Mouse (Mus musculus) fat pad, adult 2 months (tissue): ENCODE data around the gene Foxp1.

Source experiments
- DNase-seq: peaks from one replicate; pipeline ENCODE4 v3.0.0-alpha.2; 2011; ENCODE audit warnings: low read depth, low spot score; ENCODE audit errors: extremely low read depth

Gene Foxp1

GRCm38 (mm10) chr6:99401211-99401610 is 121.3 kb downstream of the Foxp1 start:
- DNase-seq = no peak

GRCm38 (mm10) chr6:99395745-99396144 is 126.8 kb downstream of the Foxp1 start:
- DNase-seq = no peak

GRCm38 (mm10) chr6:99394801-99395200 is 127.7 kb downstream of the Foxp1 start:
- no peak for DNase-seq

DNA sequence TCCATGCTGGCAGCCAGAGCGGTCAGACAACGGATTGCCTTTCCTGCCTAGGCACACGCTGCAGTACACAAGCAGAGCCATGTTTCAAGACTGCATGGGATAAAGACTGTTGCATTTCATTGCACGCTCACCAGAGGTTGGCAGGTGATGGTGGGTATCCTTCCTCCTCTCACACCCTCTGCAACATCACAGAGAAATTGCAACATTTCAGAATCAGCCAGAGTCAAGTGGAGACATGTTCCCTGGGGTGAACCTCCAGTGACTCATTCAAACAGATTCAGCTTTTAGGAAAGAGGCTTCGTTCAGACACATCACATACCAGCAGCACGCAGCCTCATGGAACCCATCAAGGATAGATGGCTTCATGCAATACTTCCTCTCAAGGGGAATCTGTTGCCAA is 130.0 kb downstream of the Foxp1 start:
- peak; percentile 89 for DNase-seq

DNA sequence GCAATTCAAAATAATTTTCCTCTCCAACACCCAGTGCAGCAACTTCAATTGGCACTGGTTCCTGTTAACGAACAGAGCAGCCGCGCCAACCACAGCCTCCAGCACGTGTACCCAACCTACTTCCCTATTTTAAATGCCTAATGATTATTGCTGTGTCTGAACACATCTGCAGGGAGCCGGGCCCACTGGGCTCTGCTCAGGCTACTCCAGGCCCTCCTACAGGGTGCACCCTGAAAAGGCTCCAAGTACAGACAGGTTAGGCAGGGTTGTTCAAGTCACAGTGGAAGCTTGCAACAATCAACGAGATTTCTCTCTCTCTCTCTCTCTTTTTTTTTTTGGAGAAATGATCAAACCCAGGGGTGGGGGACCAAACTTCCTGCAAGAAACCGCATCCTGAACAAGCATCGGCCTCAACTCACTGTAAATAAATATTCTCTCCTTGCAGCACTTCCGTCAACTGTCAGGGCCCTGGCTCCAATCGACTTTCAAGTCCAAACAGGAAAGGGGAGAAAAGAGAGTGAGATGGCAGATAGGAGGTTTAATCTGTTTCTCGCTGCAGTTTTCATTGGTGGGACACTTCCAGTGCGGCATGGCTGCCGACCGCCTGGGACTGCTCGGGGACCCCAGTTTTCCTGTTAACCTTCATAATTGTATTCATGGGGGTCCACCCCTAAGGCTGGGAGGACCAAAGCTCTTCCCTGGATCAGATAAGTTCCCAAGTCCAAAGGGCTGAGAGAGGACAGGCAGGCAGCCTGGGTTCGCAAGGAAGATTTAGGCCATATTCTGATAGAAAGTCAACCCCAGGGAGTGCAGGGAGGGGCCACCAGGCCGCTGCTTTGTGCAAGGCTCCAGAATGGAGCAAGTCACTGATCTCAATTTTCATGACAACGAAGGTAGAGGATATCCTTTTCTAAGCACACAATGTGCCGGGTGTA is 133.5 kb downstream of the Foxp1 start:
- peak; percentile 93 for DNase-seq

GRCm38 (mm10) chr6:99388023-99388422 is 134.5 kb downstream of the Foxp1 start:
- DNase-seq = no peak

DNA sequence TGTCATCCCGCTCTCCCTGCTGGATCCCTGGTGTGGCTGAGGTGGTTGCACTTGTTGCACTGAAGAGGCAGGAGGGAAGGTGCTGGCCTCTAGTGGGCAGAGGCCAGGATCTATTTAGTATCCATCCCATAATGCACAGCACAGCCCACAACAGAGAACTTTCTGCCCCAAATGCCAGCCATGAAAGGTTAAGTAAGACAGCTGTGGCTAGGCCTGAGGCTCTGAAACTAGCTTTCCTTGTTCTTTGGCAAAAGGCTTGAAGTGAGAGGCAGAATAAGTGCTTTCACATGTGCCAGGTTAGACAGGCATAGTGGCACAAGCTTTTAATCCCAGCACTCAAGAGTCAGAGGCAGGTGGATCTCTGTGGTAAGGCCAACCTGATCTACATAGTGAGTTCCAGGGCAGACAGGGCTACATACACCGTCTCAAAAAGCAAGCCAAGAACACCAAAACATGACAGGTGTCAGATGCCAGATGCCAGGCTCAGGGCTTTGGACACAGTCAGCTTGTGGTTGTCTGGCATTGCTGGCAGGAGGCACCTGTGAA is 137.4 kb downstream of the Foxp1 start:
- peak; percentile 95 for DNase-seq

DNA sequence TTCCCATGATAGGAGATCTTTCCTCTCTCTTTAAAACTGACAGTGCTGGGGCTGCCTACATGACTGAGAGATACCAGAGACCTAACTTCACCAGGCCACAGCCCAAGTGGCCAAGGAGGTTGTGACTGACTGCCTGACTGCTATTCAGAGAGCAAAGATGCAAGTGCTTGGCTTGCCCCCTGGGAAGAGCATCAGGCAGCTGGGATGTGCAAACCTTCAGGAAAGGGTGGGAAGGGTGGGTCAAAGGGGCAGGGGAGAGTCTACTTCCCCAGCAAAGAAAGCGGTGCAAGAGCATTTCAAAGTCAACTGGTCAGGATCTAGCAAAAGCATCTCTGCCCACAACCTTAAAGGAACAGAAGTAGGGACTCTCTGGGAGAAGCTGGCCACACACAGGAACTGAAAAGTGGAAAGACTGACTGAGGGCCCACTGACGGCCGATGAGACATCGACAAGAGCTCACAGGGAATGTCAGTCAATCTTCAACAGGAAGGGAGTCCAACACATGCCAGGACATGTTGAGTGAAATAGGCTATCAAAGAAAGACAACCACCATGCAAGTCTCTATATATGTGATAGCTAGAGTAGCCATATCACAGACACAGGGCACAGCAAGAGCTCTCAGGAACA is 138.6 kb downstream of the Foxp1 start:
- no peak for DNase-seq

DNA sequence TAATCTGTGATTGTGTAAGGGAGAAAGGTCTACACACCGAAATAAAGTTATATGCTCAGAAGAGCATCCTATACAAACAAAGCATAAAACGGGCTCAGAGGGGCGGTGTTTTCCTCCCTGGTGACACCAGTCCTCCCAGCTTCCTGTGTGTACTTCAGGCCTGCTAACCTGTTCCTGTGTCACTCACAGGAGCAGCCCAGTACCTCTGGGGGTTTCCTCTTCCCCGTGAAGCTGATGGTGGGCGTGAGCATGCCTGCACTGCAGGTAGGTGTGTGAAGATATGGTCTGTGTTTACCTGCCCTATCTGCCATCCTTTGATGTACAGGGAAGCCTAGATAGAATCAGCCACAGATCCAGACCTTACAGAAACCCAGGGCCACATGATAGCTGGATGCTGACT is 142.4 kb downstream of the Foxp1 start:
- no peak for DNase-seq

DNA sequence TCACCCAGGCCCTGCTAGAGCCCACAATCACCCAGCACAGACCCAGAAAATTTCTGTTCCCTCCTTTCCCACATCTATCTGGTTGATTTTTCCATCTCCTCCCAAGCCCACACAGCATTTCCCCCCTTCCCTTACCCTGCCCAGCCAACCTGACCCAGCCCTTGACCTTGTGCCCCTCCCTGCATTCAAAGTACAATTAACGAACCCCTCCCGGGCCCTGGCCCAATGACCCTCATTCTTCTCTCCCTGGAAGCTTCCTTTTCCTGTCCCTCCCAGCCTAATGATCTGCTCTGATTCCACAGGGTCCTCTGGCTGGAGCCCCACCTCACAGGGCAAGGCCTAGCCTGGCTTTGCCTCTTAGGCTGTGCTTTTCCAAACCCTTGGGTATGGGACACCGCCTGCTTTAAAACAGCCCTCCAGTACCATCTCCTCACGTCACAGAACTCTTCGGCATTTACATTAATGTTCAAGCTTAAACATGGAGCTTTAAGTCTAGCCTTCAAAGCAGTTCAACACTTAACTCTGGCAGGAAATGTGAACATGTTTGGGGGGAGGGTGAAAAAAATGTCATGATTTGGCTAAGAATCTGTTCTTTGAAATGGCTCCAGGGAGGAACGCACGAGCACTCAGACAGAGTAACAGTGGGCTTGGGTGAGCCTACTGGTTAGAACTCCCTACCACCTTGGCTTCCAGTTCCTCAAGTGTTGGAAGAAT is 143.4 kb downstream of the Foxp1 start:
- DNase-seq = no peak

DNA sequence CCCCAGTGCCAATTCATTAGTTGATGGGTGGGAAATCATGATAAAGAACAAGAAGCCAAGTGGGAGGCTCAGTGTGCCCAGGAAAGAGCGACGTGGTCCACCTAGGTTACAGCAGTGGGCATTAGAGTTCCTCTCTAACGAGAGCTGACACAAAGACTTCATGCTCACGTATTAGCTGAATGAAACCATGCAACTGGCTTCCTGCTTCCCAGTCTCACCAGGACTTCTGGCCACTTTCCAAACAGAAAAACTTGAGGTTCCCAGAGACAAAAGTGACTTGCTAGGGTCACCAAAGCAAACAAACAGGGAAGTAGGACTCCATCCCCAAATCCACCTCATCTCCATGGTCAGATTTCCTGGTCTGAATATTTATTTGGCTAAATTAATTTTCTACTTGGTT is 144.8 kb downstream of the Foxp1 start:
- no peak for DNase-seq

DNA sequence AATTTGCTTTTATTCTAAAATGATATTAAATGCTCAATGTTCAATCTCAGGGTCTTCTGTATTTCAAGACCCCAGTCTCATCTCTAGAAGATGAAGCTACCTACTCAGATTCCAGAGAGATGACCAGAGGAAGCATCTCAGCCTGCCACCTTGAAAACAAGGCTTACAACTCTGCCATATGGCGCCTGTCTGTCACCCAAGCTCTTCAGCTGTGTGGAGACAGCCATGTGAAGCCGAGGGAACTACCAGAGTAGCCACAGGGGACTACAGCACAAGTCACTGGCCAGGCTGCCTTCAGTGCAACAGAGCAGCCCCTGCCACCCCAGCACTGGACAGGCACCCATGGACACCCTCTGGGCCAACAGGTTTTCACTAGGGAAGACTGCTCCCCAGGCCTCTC is 145.4 kb downstream of the Foxp1 start:
- no peak for DNase-seq

- no peak for DNase-seq
These were observed 145.8 kb downstream of the Foxp1 start for GRCm38 (mm10) chr6:99376721-99377120.

DNA sequence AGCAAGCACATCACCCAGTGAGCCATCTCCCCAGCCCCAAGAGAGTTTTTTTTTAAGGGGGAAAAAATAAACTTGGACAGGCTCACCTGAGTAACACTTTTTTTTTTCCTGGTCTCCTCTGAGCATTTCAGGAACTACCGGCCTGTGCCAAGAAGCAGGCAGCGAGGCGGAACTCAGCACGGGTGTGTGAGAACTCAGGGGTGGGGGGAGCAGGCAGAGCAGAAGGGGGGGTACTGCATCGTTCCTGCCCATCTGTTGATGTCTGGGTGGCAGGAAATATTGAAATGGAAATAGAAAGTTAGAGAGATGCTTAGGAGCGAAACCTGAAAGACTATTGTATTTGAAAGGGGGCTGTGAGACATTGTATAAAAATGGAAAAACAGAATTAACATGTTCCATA is 146.7 kb downstream of the Foxp1 start:
- no peak for DNase-seq

DNA sequence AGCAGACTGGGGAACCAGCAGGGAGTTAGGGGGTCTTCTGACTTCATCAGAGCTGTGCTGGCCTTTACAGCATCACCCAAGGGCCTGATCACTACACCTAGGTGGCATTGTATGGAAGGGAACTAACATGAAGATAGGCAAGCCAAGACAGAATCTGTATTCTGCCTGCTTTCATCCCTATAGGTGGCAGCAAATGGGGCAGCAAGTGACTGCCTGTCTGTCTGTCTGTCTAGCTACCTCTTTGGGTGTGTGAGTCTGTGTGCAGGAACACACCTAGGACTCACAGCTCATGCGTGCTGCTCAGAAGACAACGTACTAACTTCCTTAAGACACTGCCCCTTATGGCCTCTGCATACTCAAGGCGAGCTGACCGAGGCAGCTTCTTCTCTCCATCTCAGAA is 147.1 kb downstream of the Foxp1 start:
- DNase-seq = no peak

DNA sequence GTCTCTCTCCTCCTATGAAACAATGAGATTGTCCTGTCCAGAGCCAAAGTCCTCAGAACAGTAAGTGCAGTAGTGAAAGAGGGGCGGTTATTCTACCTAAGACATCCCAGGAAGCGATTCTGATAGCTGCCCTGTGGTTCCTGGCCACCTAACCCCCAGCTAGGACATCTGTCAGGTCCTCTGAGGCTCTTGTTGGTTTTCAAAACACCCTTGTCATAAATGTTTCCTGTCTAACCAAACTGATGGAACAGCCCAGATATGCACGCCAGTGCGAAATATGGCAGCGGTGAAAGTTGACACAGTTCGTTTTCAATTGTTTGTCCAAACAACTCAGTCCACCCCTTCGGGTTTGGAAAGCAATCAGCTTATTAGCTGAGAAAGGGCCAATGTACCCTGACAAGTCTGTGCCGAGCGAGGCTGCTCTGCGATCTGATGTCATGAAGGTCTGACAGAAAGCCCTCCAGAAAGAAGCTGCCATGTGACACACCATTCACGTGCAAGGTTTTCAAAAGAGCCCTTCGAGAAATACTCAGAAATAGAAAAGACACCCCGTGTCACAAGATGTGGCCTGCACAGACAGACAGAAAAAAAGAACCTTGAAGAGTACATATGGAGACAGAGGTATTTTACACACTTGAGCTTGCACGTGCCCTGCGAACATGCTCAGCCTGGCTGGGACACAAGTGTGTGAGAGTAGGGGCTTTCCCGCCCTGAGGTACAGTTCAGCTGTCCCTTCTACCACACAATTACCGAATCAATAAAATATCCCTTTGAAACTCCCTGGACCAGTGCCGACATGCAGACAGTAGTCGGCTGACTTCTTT is 147.9 kb downstream of the Foxp1 start:
- DNase-seq = no peak

DNA sequence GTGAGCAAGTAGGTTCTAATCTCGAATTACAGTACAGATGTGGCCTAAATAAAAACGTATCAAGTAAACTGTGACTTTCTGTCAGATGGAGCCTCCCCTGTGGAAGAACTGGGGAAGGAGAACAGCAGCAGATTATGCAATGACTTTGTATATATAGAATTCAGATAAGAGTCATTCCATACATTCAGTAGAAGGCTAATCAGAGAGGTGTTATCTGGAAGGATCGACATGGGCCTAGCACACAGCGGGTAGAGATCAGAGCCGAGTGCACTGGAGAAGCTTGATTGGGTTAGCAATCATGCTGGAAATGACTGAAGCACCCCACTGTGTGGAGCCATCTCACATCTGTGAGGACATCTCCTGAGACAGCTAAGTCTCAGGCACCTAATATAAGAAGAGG is 150.1 kb downstream of the Foxp1 start:
- DNase-seq = no peak

DNA sequence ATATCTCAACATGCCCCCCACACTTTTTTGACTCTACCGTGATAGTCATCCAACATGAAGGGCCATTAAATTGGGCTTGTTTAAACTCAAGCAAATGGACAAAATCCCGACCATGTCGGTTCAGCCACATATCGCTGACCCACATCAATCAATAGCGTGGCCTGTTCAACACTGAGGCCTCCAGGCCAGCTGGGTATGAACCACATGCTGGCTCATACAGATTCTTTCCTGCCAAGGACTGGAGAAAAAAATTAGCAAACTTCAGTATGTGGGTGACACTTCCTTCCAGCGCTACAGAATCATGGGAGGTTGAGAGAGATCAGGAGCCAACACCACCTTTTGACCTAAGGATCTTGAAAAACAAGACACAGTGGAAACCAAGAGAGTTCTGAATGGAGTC is 150.5 kb downstream of the Foxp1 start:
- no peak for DNase-seq

GRCm38 (mm10) chr6:99369931-99370330 is 152.6 kb downstream of the Foxp1 start:
- peak; percentile 93 for DNase-seq

GRCm38 (mm10) chr6:99369156-99369555 is 153.4 kb downstream of the Foxp1 start:
- peak; percentile 98 for DNase-seq
